Mouse (Mus musculus): ENCODE data around the gene C2cd4a.

C2cd4a gene

GRCm38 (mm10) chr9:67834535-67834934, 2.4 kb upstream of the C2cd4a start:
- DNase-seq (ENCODE audit: low read depth, low spot score) = no peak

GRCm38 (mm10) chr9:67831359-67832045, 628 bp downstream of the C2cd4a start:
- DNase-seq (ENCODE audit: low read depth, low spot score) = no peak

GRCm38 (mm10) chr9:67830411-67831358, 1.4 kb downstream of the C2cd4a start:
- DNase-seq (ENCODE audit: low read depth, low spot score) = no peak

- DNase-seq (ENCODE audit: low read depth, low spot score) = peak; percentile 40
These were observed 3.9 kb downstream of the C2cd4a start for GRCm38 (mm10) chr9:67828182-67828581.

- no peak for DNase-seq (ENCODE audit: low read depth, low spot score)
These were observed 6.6 kb downstream of the C2cd4a start for GRCm38 (mm10) chr9:67825527-67825926.

- no peak for DNase-seq (ENCODE audit: low read depth, low spot score)
These were observed 9.0 kb downstream of the C2cd4a start for GRCm38 (mm10) chr9:67823131-67823530.

- no peak for DNase-seq (ENCODE audit: low read depth, low spot score)
These were observed 13.5 kb downstream of the C2cd4a start for GRCm38 (mm10) chr9:67818668-67818950.

GRCm38 (mm10) chr9:67817898-67818667, 14.0 kb downstream of the C2cd4a start:
- no peak for DNase-seq (ENCODE audit: low read depth, low spot score)

GRCm38 (mm10) chr9:67816172-67816928, 15.8 kb downstream of the C2cd4a start:
- DNase-seq (ENCODE audit: low read depth, low spot score) = no peak

GRCm38 (mm10) chr9:67813665-67814337, 18.3 kb downstream of the C2cd4a start:
- no peak for DNase-seq (ENCODE audit: low read depth, low spot score)

GRCm38 (mm10) chr9:67813171-67813570, 19.0 kb downstream of the C2cd4a start:
- DNase-seq (ENCODE audit: low read depth, low spot score) = no peak

- DNase-seq (ENCODE audit: low read depth, low spot score) = no peak
These were observed 21.0 kb downstream of the C2cd4a start for GRCm38 (mm10) chr9:67811116-67811515.

GRCm38 (mm10) chr9:67810527-67810926, 21.6 kb downstream of the C2cd4a start:
- no peak for DNase-seq (ENCODE audit: low read depth, low spot score)

GRCm38 (mm10) chr9:67807000-67807399, 25.1 kb downstream of the C2cd4a start:
- no peak for DNase-seq (ENCODE audit: low read depth, low spot score)

GRCm38 (mm10) chr9:67802241-67802640, 29.9 kb downstream of the C2cd4a start:
- DNase-seq (ENCODE audit: low read depth, low spot score) = no peak

- no peak for DNase-seq (ENCODE audit: low read depth, low spot score)
These were observed 32.9 kb downstream of the C2cd4a start for GRCm38 (mm10) chr9:67799078-67799819.

GRCm38 (mm10) chr9:67795205-67795675, 36.9 kb downstream of the C2cd4a start:
- peak; percentile 73 for DNase-seq (ENCODE audit: low read depth, low spot score)

GRCm38 (mm10) chr9:67794668-67795067, 37.5 kb downstream of the C2cd4a start:
- no peak for DNase-seq (ENCODE audit: low read depth, low spot score)

GRCm38 (mm10) chr9:67794216-67794615, 37.9 kb downstream of the C2cd4a start:
- no peak for DNase-seq (ENCODE audit: low read depth, low spot score)

- DNase-seq (ENCODE audit: low read depth, low spot score) = no peak
These were observed 38.6 kb downstream of the C2cd4a start for GRCm38 (mm10) chr9:67793501-67793900.

Data from telencephalon, adult 2 months (tissue).